Mouse (Mus musculus) liver, embryonic 16.5 days (tissue): ENCODE data around the gene Sdhc. TPM values are rescaled to one million over a fixed set of nuclear protein-coding genes. Genes with fewer than 3 reads are reported as not detected.
"Not testable (repeated sequence)": the region's sequence is repeated elsewhere in the genome, so short reads cannot be mapped to it uniquely, and the experiment has no call there.

Source experiments
- ATAC-seq: fragments of 200-750 bp; cut with Nextera tagmentation; 2 replicates; pipeline ENCODE4 v1.8.0; 2017; ENCODE audit warnings: low read depth, mild to moderate bottlenecking, moderate number of reproducible peaks, moderate library complexity
- H3K27ac ChIP-seq: fragments of 300-500 bp; sonication (generic); 2 replicates; pipeline ENCODE4 v1.5.1; 2014; ENCODE audit warnings: mild to moderate bottlenecking, low read length
- H3K27me3 ChIP-seq: fragments of 300-500 bp; sonication (generic); 2 replicates; pipeline ENCODE4 v1.6.1; 2014; ENCODE audit warnings: low read depth, low read length, mixed read lengths; ENCODE audit not compliant: control insufficient read depth, insufficient read depth
- H3K36me3 ChIP-seq: fragments of 300-500 bp; sonication (generic); 2 replicates; pipeline ENCODE4 v1.6.1; 2014; ENCODE audit warnings: mild to moderate bottlenecking; ENCODE audit not compliant: control insufficient read depth, insufficient read depth
- H3K4me1 ChIP-seq: fragments of 300-500 bp; sonication (generic); 2 replicates; pipeline ENCODE4 v1.6.1; 2014; ENCODE audit warnings: low read depth, low read length, mixed read lengths; ENCODE audit not compliant: control insufficient read depth
- H3K4me2 ChIP-seq: fragments of 300-500 bp; sonication (generic); 2 replicates; pipeline ENCODE4 v1.6.1; 2014; ENCODE audit warnings: low read depth, low read length, mixed read lengths
- H3K4me3 ChIP-seq: fragments of 300-500 bp; sonication (generic); 2 replicates; pipeline ENCODE4 v1.5.1; 2014; ENCODE audit warnings: low read depth, mild to moderate bottlenecking, low read length
- H3K9ac ChIP-seq: fragments of 300-500 bp; sonication (generic); 2 replicates; pipeline ENCODE4 v1.6.1; 2014; ENCODE audit warnings: low read depth, low read length
- H3K9me3 ChIP-seq: fragments of 300-500 bp; sonication (generic); replicated peaks from 2 replicates; pipeline ENCODE4 v1.6.1; 2016; ENCODE audit warnings: low read length; ENCODE audit not compliant: control insufficient read depth
- WGBS: fragments of 180-500 bp; shearing (Covaris S2); extraction: QIAGEN DNeasy Blood & Tissue Kit; methylation state at CpG from one replicate; pipeline ENCODE4 v1.1.7; 2014; ENCODE audit not compliant: insufficient replicate concordance; 5-methylcytosine and 5-hydroxymethylcytosine counted together
- polyA plus RNA-seq: library from polyadenylated mRNA; unstranded; fragments of >200 nt; fragmentation: Nextera tagmentation; extraction: Ambion mirVana; gene quantifications from 2 replicates; pipeline ENCODE4 v1.2.1, GENCODE M21; 2015

The Sdhc gene
- polyA plus RNA-seq, 1 experiment from 2014 or later: 164 TPM

DNA sequence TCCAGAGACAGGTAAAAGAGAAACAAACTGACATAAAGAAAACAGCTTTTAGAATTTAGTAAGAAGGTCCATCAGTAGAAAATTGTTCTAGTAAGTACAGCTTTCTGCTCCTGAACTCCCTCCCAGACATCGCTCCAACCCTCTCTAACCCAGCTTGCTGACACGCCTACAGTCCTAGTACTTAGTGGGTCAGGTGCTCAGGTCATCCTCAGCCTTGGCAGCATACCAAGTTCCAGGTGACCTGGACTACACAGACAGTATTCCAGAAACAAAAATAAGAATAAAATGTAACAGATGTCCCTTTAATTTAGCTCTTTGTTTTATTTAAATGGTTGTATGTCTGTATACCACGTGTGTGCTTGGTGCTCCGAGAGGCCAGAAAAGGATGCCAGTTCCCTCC, 1.6 kb upstream of the Sdhc start:
- no peak overlapping the region for H3K27ac ChIP-seq
- H3K4me3 ChIP-seq: no peak overlapping the region
- H3K27me3 ChIP-seq: no peaks in the 10 kb centered on the region
- H3K9me3 ChIP-seq: no peaks in the 10 kb centered on the region
- WGBS: 78% methylated on average over 4 of the region's 4 CpGs
- H3K4me2 ChIP-seq: no peak overlapping the region
- H3K9ac ChIP-seq: no peak overlapping the region
- ATAC-seq: no peak
- peaks cover 23% of the 10 kb centered on the region for H3K4me1 ChIP-seq
- no peaks in the 10 kb centered on the region for H3K36me3 ChIP-seq

DNA sequence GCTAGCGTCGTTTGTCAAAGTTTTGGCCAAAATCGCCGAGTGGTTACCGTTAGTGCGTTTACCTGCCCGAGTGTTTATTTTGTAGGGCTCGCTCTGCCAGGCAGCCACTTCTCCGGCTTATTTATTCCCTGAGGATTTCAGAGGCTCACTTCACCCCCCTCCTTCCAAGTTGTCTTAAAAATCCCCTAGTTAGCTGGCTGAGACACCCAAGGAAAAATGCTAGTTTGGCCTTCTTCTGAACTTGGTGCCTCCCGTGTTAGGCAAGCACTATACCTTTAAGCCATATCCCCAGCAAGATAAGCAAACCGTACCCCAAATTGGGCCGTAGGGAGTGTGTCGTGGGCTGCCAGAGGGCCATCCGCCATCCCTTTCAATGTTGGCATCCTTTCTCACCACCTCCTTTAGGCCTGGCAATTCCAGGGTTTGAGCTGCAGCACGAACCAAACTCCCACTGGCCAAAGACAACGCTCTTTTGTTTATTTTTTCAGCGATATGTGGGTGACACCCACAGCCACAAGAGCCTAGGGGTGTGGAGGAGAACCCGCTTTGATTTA, 512 bp upstream of the Sdhc start:
- ATAC-seq: peak; percentile 27
- H3K4me1 ChIP-seq: peaks cover 23% of the 10 kb centered on the region
- H3K4me2 ChIP-seq: peak overlapping the region; percentile 85
- no peaks in the 10 kb centered on the region for H3K9me3 ChIP-seq
- H3K4me3 ChIP-seq: peak overlapping the region; percentile 78
- no peaks in the 10 kb centered on the region for H3K27me3 ChIP-seq
- H3K36me3 ChIP-seq: peaks cover 2% of the 10 kb centered on the region; the same call in 1 of the 2 replicates
- H3K9ac ChIP-seq: peak overlapping the region; percentile 73
- WGBS: 9% methylated on average over 18 of the region's 18 CpGs
- H3K27ac ChIP-seq: peak overlapping the region; percentile 81

DNA sequence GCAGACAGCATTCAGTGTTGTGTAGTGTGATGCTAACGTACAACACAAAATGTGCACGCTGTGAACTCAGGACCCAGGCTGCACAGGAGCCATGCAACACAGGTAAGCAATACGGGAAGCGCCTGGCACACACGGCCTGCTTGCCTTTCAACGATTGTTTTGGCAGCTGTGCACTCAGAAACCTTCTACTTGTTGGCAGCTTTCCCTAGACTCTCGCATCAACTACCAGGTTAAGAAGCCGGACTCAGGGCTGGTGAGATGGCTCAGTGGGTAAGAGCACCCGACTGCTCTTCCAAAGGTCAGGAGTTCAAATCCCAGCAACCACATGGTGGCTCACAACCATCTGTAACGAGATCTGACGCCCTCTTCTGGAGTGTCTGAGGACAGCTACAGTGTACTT, 7.4 kb downstream of the Sdhc start:
- not testable (repeated sequence) for H3K27ac ChIP-seq, H3K4me2 ChIP-seq, H3K9ac ChIP-seq, H3K4me3 ChIP-seq, H3K9me3 ChIP-seq, H3K4me1 ChIP-seq, ATAC-seq, H3K27me3 ChIP-seq
- 85% methylated on average over 9 of the region's 11 CpGs for WGBS
- H3K36me3 ChIP-seq: peaks cover 25% of the 10 kb centered on the region

DNA sequence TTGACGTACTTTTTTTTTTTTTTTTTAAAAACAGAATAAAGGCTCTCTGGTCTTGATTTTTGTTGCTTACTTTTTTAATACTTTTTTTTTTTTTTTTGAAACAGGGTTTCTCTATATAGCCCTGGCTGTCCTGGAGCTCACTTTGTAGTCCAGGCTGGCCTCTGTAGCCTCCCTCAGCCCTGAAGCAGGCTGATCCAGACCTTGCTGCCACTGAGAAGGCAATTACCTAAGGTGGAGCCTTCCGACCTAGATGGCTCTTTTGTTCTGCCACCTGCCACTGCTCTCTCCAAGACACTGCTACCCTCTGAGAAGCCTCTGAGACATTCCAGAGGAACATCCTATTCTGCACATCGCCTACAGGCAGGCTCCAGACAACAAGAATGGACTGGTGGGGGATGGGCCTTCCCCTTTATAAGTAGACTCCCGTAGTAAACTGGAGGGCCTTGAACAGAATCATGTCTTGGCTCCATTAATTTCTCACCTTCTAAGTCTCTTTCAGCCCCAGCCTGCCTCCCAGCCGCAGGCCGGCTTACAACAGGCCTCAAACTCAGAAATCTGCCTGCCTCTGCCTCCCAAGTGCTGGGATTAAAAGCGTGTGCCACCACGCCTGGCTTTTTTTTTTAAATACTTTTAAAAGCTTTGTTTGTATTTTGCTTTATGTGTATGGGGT, 12.8 kb downstream of the Sdhc start:
- not testable (repeated sequence) for H3K9me3 ChIP-seq, H3K4me3 ChIP-seq, H3K27ac ChIP-seq, H3K27me3 ChIP-seq, H3K9ac ChIP-seq, H3K4me2 ChIP-seq, H3K4me1 ChIP-seq, ATAC-seq
- peaks cover 21% of the 10 kb centered on the region for H3K36me3 ChIP-seq
- WGBS: 78% methylated on average over 8 of the region's 8 CpGs

DNA sequence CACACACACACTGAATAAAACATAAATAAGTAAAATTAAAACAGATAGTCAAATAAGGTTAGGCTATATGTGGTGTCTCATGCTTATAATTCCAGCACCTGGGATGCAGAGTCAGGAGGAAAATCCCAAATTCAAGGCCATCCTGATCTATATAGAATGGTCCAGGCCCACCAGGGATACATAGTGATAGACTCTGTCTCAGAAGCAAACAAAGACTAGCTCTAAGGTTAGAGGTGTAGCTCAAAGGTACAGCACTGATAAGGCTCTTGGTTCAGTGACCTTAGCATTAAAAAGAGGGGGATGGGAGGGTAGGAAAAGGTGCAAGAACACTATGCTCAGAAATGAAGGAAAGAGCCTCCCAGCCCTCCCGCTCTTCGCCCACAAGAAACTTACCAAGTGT, 14.8 kb downstream of the Sdhc start:
- H3K4me1 ChIP-seq: peaks cover 3% of the 10 kb centered on the region; the same call in 1 of the 2 replicates
- no peaks in the 10 kb centered on the region for H3K9me3 ChIP-seq
- no peak overlapping the region for H3K9ac ChIP-seq
- no peak overlapping the region for H3K4me2 ChIP-seq
- no peak overlapping the region for H3K27ac ChIP-seq
- ATAC-seq: peak; percentile 56; the same call in 1 of the 2 replicates
- H3K36me3 ChIP-seq: peaks cover 20% of the 10 kb centered on the region
- WGBS: 85% methylated on average over 2 of the region's 2 CpGs
- H3K4me3 ChIP-seq: no peak overlapping the region
- no peaks in the 10 kb centered on the region for H3K27me3 ChIP-seq

DNA sequence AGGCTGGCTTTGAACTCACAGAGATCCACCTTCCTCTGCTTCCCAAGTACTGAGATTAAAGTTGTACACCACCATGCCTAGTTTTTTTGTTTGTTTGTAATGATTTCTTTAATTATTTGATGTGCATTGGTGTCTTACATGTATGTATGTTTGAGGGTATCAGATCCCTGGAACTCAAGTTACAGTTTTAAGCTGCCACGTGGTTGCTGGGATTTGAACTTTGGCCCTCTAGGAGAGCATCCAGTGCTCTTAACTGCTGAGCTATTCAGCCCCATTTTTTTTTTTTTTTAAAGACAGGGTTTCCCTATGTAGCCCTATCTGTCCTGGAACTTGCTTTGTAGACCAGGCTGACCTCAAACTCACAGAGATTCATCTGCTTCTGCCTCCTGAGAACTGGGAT, 19.4 kb downstream of the Sdhc start:
- 71% methylated on average over 1 of the region's 1 CpGs for WGBS
- peaks cover 3% of the 10 kb centered on the region; the same call in 1 of the 2 replicates for H3K4me1 ChIP-seq
- no peaks in the 10 kb centered on the region for H3K9me3 ChIP-seq
- peaks cover 22% of the 10 kb centered on the region for H3K36me3 ChIP-seq
- no peak overlapping the region for H3K4me2 ChIP-seq
- ATAC-seq: no peak
- H3K27ac ChIP-seq: no peak overlapping the region
- no peak overlapping the region for H3K9ac ChIP-seq
- H3K27me3 ChIP-seq: no peaks in the 10 kb centered on the region
- H3K4me3 ChIP-seq: no peak overlapping the region

DNA sequence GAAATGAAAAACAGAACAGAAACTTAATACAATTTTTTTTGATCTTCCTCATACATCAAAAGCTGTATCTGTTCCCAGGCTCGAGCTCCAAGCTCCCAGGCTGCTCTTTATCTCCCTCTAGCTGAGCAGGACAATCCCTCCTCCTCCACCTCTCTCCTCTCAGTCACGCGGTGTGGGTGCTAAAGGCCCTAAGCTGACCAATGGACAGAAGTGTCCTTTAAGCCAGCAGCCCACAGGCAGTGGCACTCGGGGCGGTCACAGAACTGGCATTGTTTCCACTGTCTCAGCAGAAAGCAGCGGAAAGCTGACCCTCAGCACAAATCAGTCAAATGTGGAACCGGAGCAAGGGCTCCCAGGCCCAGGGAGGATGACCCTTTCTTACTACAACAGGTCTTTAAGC, 21.2 kb downstream of the Sdhc start:
- Histone ChIP-seq H3K4me2 (no peak overlapping the region), H3K4me1 (peaks cover 10% of the 10 kb centered on the region), H3K27ac (no peak overlapping the region), H3K4me3 (no peak overlapping the region), H3K9ac (no peak overlapping the region), H3K36me3 (peaks cover 12% of the 10 kb centered on the region), H3K27me3 (no peaks in the 10 kb centered on the region), H3K9me3 (no peaks in the 10 kb centered on the region)
- ATAC-seq: no peak
- 74% methylated on average over 7 of the region's 7 CpGs for WGBS

DNA sequence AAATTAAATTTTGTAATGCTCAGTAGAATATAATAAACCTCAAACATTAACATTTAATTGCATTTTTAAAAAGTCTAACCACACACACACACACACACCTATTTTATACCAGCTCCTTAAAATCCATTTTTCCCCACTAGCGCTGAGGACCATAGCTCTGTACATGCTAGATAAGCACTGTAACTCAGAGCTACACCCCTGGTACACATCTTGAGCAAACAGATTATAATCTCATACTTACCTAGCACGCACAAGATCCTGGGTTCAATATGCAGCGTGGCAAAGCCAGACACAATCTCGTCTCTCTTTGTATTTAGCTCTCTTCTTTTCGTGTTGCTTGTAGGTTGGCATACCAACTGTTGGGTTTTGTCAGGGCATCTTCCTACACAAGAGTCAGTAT, 26.0 kb downstream of the Sdhc start:
- H3K27me3 ChIP-seq: no peaks in the 10 kb centered on the region
- H3K4me2 ChIP-seq: peak overlapping the region; percentile 58
- peak overlapping the region; percentile 24; the same call in 1 of the 2 replicates for H3K9ac ChIP-seq

DNA sequence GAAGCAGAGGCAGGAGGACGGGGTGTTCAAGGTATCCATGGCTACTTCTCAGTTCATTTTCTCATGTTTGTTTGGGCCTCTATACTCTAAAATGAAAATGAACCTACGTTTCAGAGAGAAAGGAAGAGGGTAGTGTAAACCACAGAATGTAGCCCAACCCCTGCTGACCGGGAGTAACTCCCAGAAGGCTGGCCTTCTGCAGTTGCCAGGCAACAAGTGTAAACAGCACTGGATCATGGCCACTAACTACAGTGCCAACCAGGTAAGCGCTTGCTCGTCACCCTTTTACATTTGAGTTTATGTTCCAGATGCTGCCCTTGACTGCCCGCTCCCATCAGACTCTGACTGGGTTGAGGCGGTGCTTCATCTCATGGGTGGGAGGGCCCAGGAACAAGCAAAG, 27.5 kb downstream of the Sdhc start:
- Histone ChIP-seq H3K9ac (no peak overlapping the region), H3K9me3 (no peaks in the 10 kb centered on the region), H3K4me2 (peak overlapping the region; percentile 30; the same call in 1 of the 2 replicates), H3K27ac (no peak overlapping the region), H3K27me3 (no peaks in the 10 kb centered on the region), H3K36me3 (no peaks in the 10 kb centered on the region), H3K4me3 (no peak overlapping the region), H3K4me1 (peaks cover 35% of the 10 kb centered on the region)
- ATAC-seq: peak; percentile 38; the same call in 1 of the 2 replicates
- WGBS: 34% methylated on average over 7 of the region's 7 CpGs

More for the DNA sequence above, 26.0 kb downstream of the Sdhc start:
- WGBS: 32% methylated on average over 5 of the region's 5 CpGs
- Histone ChIP-seq H3K9me3 (no peaks in the 10 kb centered on the region), H3K4me3 (peak overlapping the region; percentile 23; the same call in 1 of the 2 replicates), H3K4me1 (peaks cover 35% of the 10 kb centered on the region), H3K36me3 (no peaks in the 10 kb centered on the region; the same call in 1 of the 2 replicates), H3K27ac (peak overlapping the region; percentile 66)
- peak; percentile 95 for ATAC-seq
